Mouse (Mus musculus): ENCODE measurements at regions not wholly inside any gene's neighbourhood (a gene's known extent, or its start where the extent isn't known, plus 50 kb on each side); places are given as distances from the start of the nearest gene placed in this dataset.
"Not testable (repeated sequence)": the region's sequence is repeated elsewhere in the genome, so short reads cannot be mapped to it uniquely, and the experiment has no call there.

DNA sequence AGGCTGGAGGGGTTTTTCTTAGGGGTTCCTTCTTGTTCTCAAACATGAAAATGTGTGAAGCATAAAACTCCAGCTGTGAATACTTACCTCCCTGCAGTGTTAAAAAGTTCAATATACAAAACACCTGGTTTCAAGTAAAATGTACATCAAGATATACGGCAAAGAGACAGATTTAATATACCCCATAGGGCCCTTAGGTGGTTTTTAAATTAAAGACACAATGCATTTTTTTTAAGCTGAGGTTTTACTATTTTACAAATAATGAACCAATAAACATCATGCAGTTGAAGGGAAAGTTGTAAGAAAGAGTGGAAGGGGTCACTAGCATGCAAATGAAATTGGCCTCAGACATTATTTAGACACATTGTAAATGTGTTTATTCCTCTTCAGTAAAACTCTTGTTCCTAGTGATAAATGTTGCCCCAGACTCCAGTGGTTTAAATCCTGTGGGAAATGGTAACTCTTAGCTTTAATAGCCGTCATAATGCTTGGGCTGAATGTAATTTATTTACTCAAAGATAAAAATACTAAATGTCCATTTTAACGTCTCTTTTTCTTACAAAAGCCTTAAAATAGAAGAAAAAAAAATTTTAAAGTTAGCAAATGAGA, 1337.9 kb downstream of the Efnb2 start:
- DNase-seq (ENCODE audit: low read depth, low spot score): no peak

DNA sequence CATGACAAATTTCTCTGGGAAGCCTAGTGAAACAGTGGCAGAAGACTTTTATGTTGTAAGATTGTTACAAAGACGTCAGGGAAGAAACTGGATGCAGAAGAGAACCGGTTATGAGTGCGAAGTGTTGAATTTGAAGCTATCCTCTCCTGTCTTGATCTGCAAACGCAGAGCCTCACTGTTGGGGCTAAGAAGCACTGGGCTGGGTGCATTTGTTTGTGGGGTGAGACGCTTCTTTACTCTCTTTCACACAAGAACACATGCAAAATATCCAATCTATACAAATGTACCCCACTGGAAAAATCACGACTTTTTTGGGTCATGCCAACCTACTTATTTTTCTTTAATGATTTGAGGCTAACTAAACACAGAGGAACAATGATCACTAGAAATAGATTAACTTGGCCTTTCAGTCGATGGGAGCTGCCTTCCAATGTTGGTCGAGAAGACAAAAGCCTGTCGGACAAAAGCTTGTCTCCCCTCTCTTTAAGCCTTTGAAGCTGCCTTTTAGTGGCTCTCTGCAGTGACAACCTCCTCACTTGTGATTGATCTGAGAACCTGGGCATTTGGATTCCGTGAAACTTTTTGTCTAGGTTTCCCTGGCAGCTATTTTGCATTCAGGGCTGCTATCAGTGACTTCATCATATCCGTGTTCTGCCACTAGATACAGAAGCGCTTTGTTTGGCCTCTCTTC, 1338.5 kb downstream of the Efnb2 start:
- no peak for DNase-seq (ENCODE audit: low read depth, low spot score)

DNA sequence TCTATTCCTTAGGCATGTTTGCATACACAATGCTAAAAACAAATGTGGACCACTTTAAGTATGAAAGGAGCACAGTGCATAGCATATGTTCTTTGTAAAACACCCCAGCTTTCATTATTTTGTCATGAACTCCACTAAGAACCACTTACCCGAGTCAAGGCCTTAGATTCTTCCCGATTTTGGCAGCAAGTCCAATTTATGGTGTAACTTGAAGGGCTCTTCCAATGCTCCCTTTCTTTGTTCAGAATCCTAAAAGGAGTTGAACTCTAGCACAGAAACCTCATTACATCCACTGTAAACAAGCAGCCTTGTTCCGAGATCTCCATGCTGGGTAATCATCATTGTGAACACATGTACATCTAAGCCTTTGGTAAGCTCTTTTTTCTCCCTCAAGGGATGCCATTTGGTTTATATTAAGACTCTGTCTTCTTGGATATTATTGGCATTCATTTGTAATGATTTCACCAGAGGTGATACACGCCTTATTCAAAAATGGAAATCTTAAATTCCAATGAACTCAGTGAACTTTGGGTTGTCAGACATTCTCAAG, 1344.2 kb downstream of the Efnb2 start:
- no peak for DNase-seq (ENCODE audit: low read depth, low spot score)

DNA sequence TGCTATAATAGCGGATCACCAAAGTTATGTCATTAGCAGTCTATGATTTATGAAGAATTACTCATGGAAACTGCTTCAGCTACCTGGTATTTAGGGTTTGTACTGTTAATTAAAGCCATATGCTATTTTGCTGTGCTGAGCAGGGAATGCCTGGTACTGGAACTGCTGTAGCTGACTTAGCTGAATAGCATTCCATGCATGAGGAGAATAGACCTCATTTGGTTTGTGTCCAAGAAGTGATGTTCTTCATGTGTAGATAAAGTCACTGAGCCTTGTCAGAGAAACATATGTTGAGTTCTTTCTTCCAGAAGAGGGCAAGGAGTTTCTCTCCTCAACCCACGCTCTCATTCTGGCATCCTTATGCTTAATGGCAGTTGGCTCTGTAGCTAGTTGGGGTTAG, 1351.8 kb downstream of the Efnb2 start:
- DNase-seq (ENCODE audit: low read depth, low spot score): no peak

DNA sequence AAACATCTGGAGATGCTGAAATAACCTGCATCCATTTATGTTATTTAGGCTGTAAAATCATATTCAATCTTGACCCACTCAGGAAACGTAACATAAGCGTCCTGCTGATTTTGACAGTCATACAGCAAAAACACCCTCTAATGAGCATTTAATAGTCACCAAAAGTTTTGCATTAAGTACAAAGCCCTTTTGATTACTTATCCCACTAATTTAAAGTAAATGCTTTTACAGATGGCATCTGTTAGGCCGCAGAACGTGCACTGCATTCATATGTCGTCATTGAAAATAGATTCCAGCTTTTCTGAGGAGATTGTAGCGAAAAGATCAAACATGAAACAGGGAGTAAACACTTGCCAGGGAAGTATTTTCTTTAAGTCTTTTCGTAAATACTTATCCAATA, 1371.7 kb downstream of the Efnb2 start:
- DNase-seq (ENCODE audit: low read depth, low spot score): no peak

DNA sequence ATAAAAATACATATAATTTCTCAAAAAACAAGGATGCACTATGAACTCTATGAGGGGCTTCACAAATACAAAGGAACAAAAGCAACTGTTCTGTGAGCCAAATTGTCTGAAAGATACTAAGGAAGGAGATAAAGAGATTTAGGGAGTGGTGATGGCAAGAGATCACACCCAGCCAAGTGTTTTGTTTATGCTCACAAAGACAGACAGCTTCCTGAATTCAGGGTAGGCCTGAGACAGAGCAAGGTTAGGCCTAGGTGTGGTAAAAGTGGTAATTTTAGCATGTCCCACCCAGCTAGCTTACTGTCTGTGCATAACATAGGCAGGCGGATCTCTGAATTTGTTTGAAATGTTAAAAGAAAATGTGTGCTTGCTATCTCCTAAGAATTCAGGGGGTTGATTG, 1374.5 kb downstream of the Efnb2 start:
- DNase-seq (ENCODE audit: low read depth, low spot score): peak; percentile 24

DNA sequence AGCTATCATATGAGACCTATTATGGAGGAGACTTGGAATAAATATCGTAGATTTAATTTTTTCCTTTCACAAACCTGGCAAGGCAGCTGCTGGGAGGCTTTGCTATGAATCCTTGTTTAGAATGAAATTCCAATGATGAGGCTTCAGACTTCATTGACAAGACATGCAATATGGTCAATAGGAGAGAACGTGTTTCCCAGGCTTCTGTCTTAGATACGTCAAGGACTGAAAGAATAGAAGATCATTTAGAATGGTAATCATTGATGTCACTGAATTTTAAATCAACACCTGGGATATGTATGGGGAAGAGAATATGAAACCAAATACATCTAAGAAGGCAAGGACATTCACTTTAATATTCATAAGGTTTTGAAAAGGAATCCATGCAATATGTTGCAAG, 1393.6 kb downstream of the Efnb2 start:
- DNase-seq (ENCODE audit: low read depth, low spot score): no peak

DNA sequence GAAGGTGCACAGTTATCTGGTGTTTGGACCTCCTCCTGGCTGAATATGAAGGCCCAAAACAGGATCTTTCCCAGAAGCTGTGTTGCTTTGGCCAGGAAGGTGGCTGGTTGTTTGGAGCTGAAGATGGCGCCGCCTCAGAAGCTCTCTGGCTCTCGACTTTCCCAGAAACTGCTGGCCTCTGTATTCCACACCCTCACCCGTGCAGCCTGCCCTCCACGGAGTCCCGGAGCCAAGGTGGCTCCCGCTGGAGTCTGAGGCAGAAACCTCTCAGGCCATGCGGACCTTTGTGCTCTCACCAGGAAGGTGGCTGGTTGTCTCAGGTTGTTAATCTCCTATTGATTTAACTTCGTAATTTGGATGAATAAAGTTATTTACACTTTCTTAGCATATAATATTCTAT, 1406.7 kb downstream of the Efnb2 start:
- not testable (repeated sequence) for DNase-seq (ENCODE audit: low read depth, low spot score)

DNA sequence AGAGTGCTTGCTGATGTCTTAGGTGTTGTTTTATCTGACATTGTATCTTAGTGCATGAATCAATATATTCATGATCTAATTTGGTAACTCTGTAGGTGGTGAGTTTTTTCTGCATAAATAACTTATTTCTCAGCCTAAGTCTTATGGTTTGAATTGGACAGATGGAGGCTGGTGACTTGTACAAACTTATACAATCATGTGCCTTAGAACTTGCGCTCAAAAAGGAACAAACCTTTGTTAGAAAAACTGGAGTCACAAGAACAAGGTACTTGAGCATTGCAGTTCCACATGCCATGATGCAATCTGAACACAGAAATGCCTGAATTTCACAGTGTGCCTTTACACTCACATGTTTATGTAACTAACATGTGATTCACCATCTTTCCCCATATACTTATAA, 1420.7 kb downstream of the Efnb2 start:
- no peak for DNase-seq (ENCODE audit: low read depth, low spot score)

DNA sequence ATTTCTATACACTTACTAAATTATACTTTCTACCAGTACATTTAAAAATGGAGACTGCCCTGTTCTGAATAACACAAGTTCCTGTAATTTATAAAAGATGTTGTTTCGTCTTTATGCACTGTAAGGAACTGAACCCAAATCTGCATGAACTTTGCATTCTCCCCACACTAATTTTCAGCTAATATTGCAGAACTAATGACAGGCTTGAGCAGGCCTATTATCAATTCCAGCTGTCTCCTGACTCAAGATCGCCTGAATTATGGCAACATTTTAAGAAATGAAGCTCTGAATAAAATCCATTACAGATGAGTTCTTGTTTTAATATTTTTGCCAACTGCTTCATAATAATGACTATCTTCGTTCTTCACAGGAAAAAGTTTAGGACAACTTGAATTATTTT, 1427.0 kb downstream of the Efnb2 start:
- DNase-seq (ENCODE audit: low read depth, low spot score): no peak

DNA sequence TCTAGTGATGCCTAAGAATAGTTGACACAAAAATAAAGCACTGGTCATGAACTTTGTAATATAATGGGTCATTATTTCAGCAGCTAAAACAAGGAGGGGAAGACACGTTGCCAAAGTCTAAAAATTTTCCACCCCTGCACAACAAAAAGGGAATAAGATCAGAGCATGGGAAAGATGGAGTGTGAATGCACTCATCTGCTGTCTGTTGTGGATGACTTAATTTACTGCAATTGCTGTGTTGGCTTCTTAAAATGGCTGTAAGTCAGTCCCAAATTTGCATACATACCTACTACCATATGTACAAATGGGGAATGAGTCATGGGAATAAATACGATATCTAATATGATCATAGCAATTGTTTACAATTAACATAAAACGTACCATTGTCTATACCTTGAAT, 1441.7 kb downstream of the Efnb2 start:
- no peak for DNase-seq (ENCODE audit: low read depth, low spot score)

DNA sequence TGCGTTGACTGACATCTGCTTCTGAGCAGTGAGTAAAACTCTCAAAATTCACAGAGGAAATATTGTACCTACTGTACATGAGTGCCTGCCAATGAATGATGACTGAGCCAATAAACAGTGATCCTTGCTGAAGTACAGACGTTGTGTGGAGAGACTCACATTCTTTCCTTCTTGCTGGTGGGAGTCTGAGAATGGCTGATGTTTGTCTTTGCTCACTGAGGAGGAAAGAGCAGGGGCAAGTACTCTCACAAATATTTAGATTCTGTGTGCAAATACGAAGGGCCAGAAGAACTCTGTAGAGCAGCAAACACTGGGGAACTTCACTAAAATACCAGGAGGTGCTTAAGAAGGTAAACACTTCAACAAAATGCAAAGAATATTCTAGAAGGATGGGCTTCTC, 1453.9 kb downstream of the Efnb2 start:
- DNase-seq (ENCODE audit: low read depth, low spot score): no peak

DNA sequence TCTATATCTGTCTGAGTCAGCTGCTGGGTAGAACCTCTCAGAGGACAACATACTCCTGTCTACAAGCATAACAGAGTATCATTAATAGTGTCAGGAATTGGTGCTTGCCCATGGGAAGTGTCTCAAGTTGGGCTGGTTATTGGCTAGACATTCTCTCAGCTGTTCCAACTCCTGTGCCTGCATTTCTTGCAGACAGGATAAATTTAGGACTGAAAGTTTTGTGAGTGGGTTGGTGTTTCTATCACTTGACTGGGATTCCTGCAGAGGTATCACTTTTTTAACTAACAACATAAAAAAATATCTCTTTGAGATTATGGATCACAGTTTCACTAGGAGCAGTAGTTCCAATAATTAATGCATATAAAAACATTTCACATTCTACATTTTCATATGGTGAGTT, 1454.4 kb downstream of the Efnb2 start:
- DNase-seq (ENCODE audit: low read depth, low spot score): no peak

DNA sequence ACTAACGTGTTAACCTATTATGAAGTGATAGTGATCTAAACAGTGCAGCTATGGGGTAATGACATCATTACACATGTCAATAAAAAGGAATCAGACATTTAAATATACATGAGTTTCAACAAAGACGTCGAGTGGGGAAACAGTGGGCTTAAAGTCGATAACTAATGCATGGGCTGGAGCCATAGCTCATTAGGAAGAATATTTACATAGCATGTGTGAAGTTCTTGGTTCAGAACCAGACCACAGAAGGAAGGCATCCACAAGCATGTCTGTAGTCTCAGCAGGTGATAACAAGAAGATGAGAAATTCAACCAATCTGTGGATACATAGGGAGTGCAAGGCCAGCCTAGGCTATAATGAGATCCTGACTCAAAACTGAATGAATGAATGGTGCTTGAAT, 1456.0 kb downstream of the Efnb2 start:
- DNase-seq (ENCODE audit: low read depth, low spot score): no peak

DNA sequence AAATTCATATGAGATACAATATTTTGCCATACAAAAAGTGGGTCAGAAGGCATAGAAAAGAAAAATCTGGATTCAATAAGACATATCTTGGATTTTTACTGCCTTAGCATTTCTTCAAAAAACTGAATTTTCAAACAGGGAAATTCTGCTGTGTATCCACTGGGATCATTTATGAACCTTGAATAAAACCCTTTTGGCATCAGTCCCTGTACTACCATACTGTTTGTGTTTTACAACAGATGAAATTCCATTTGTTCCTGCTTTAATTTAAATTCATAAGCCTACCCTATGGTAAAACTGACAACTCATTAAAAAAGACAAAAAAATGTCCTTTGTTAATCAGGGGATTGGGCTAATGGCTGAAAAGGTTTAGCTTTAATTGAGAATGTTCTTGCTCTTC, 1470.3 kb downstream of the Efnb2 start:
- DNase-seq (ENCODE audit: low read depth, low spot score): no peak

DNA sequence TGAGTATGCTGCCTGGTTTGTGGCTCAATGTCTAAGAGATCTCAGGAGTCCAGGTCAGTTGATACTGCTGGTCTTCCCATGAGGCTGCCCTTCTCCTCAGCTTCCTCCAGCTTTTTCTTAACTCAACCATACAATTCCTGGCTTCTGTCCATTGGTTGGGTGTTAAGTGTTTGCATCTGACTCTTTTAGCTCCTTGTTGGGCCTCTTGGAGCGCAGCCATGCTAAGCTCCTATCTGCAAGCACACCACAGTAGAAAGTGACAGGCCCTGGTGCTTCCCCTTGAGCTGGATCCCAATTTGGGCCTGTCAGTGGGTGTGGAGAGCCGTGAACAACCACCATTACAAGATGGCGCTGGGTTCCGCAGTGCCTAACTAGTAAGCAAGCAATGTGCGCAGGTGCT, 1497.7 kb downstream of the Efnb2 start:
- DNase-seq (ENCODE audit: low read depth, low spot score): no peak

DNA sequence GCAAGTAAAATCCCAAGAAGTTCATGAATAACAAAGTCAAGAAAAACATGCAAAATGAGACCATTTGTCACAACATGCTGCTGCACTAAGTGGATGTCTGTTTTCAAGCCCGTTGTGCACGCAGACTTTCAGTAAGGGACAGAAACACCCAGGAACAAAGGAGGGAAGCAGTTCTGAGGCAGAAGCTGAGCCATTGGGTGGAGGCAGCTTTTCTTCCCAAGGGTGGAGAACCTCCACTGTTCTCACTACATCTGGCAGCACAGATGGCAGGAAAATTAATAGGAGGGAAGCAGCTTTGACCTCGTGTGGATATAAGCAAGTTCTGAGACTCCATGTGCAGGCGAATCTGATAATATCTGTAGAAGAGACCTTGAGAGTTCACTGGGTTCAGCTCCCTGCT, 1529.3 kb downstream of the Efnb2 start:
- no peak for DNase-seq (ENCODE audit: low read depth, low spot score)

DNA sequence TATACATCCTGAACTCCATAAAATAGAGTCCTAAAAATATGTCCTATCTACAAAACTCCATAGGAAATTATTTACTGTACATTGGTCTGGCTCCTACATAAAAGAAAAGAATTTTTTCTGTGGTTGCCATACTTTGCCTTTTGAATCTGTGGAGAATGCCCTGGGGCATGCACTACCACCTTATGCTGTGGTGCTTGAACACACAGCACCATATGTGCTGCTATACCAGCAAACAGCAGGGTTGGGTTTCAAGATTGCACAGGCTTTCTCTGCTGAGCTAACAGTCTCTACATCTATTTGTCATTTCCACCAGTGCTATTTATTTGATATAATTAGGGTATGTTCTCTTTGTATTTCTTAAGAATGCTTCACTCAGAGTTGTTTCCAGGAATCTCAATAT, 1552.2 kb downstream of the Efnb2 start:
- no peak for DNase-seq (ENCODE audit: low read depth, low spot score)

DNA sequence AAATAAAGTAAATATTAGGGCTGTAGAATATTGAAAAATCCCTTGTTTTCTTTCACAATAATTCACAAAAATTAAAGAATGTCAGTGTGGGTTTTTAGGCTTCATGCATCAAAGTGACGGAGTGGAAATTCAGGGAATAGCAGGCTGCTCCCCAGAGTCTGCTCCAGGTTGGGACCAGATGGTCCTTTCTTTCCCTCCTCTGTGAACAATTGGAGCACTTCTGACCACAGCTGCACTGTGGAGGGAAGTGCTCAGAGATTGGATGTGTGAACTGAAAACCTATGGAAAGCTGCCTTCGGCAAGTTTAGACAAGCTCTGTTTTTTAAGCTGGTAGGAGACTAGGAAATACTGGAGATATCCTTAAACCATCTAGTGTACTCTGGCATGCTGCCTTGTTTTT, 1563.5 kb downstream of the Efnb2 start:
- DNase-seq (ENCODE audit: low read depth, low spot score): no peak

DNA sequence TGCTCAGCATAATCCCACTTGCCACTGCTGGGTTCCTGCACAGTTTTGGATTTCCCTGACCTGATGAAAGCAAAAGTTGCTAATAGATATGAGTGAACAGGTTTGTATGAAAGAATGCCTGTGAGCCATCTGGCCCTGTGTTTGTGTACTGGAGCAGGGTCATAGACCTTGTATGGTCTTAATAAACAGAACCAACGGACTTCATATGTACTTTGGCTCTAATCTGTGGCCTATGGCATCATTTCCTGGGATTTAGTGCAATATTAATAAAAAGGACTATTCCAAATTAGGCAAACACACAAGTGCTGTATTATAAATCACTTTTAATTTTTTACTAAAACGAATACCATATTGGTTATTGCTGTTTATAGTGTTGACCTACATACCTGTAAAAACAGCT, 1568.2 kb downstream of the Efnb2 start:
- no peak for DNase-seq (ENCODE audit: low read depth, low spot score)

DNA sequence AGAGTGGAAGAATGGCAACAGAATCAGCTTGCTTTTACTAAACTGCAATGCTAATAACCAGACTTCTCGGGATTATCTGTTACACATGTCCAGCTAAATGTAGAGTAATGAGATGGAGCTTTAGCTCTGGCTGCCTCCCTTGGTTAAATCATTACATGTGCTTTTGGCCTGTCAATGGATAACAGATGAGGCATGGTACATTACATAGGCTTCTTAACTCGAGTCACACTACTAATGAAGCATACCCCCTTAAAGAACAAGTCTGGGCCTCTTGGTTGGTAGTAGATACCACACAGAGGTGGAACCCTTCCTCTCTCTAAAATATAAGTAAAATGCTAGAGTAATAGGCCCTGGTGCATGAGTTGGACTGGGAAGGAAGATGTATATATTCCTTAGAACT, 1572.9 kb downstream of the Efnb2 start:
- no peak for DNase-seq (ENCODE audit: low read depth, low spot score)

DNA sequence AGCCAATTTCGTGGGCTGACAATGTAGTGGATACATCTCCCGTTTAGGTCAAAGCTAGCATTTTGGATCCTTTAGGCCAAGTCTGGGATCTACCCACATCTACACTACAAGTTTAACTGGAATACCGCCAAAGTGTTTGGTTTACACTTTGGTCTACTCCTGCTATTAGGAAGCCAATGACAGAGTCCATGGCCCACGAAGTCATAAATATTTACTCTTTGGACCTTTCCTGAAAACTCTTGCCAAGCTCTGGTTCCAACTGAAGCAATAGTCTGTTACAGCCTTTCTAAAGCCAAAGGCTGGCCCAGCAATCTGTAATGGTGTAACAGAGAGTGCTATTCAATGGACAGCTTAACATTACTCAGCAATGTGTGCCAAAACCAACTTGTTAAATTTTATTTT, 1600.8 kb downstream of the Efnb2 start:
- DNase-seq (ENCODE audit: low read depth, low spot score): no peak

DNA sequence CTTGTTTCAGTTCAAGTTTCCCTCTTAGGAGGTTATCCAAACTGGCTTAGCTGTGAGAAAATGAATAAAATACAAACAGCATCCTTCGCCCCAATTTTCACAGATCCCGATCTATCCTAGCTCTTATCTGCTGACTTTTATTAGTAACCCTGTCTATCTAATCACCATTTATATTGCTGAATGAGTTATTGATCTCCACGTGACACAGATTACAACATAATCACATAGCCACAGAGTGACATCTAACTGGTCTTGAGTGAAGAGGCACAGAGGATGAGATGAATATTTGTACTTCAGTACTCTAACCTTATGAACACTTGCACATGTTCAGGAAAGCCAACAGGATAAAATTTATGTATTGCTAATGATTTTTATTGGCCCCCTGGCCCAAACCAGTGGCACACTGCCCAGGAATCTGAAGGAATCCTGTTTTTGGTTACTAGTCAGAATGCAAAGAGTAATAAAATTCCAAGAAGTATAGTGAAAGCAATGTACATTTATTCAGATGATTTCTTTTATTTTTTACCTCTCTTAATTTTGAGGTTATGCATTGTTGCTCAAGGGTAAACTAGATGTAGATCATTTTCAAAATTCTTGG, 1634.7 kb downstream of the Efnb2 start:
- DNase-seq (ENCODE audit: low read depth, low spot score): no peak

All from WW6 (cell line).